In the genomic region with DNA sequence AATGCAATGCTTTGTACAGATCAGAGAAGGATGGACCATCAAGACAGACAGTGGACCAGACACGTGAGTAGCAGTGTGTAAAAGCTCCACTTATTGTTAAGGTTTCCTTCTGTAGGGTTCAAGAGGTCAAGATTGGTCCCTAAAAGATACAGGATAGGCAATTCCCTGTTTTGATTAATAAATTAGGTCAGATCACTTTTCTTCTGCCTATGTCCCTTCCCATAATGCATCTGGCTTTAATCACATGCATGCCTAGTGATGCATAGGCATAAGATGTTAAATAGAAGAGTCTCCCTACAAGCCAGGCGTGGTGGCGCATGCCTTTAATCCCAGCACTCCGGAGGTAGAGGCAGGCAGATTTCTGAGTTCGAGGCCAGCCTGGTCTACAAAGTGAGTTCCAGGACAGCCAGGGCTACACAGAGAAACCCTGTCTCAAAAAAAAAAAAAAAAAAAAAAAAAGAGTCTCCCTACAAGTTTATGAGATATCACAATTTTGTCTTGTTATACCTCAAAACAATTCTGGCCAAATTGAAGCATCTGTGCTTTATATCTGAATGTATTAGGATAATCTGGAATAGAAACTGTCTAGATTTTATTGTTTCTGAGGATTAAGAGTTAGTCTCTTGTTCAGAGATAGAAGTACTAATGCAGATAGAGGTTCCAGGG, we compare ENCODE assay signal across 2 mouse cellular contexts.
TF ChIP-seq lines count a peak whose summit lies in the region.

No protein-coding gene starts in this region.

TF ChIP-seq in CH12.LX, 34 proteins besides CTCF, POLR2A, EP300 and RAD21:
- TF ChIP-seq USF1 (IDR thresholded peaks at IDR 0.05; ENCODE audit: low read depth, low read length) (no peak), ZMIZ1 (IDR thresholded peaks at IDR 0.05; ENCODE audit: low read depth, low read length) (no peak), MAFK (IDR thresholded peaks at IDR 0.05; ENCODE audit: insufficient replicate concordance, low read length) (0 out of 2 replicates have a peak, but pooled peaks have one; percentile 27), MYC (IDR thresholded peaks at IDR 0.05; ENCODE audit: low read depth, low read length) (peak; percentile 48; the same call in 1 of the 2 replicates), TBP (conservative IDR thresholded peaks at IDR 0.05; ENCODE audit: low read depth, low read length) (peak; percentile 98), ZNF384 (IDR thresholded peaks at IDR 0.05; ENCODE audit: low read depth, low read length) (peak; percentile 71), ELF1 (IDR thresholded peaks at IDR 0.05; ENCODE audit: low read depth, low read length) (peak; percentile 24; the same call in 1 of the 2 replicates), BHLHE40 (IDR thresholded peaks at IDR 0.05; ENCODE audit: low read depth, low read length) (peak; percentile 92), MAX (IDR thresholded peaks at IDR 0.05; ENCODE audit: low read length) (peak; percentile 17; the same call in 1 of the 2 replicates), MAZ (IDR thresholded peaks at IDR 0.05; ENCODE audit: low read depth, low read length) (no peak), UBTF (IDR thresholded peaks at IDR 0.05; ENCODE audit: low read depth, low read length) (no peak)

TF ChIP-seq in MEL, 35 proteins besides CTCF, POLR2A, EP300 and RAD21:
- TF ChIP-seq MXI1 (IDR thresholded peaks at IDR 0.05; ENCODE audit: low read depth, low read length) (no peak; the same call in 1 of the 2 replicates), BHLHE40 (IDR thresholded peaks at IDR 0.05; ENCODE audit: borderline replicate concordance, low read depth, low read length) (peak; percentile 80; the same call in 1 of the 2 replicates), MYC (IDR thresholded peaks at IDR 0.05; ENCODE audit: low read depth, low read length) (peak; percentile 56; the same call in 1 of the 2 replicates), TBP (IDR thresholded peaks at IDR 0.05; ENCODE audit: low read depth, low read length) (peak; percentile 99), NRF1 (IDR thresholded peaks at IDR 0.05; ENCODE audit: insufficient read depth, low read depth, low read length, poor library complexity, severe bottlenecking) (no peak), USF1 (IDR thresholded peaks at IDR 0.05; ENCODE audit: low read depth, low read length) (0 out of 2 replicates have a peak, but pooled peaks have one; percentile 20), MAFK (IDR thresholded peaks at IDR 0.05; ENCODE audit: borderline replicate concordance, low read depth, low read length) (peak; percentile 91), ZNF384 (IDR thresholded peaks at IDR 0.05; ENCODE audit: low read depth, low read length) (peak; percentile 83), HCFC1 (IDR thresholded peaks at IDR 0.05; ENCODE audit: low read depth, low read length) (no peak)
